Mouse (Mus musculus) hindlimb bud, embryonic 11.5 days (tissue): ENCODE measurements around the gene Scgb1a1.
A peak's percentile ranks its signal among the peaks of the same experiment; 100 is the strongest.
"Not testable (repeated sequence)": the region's sequence is repeated elsewhere in the genome, so short reads cannot be mapped to it uniquely, and the experiment has no call there.

Experiments used
- DNase-seq: peaks from one replicate; pipeline ENCODE4 v3.0.0-alpha.2; 2012; ENCODE audit warnings: low read depth, low spot score; ENCODE audit errors: extremely low spot score

Gene Scgb1a1

DNA sequence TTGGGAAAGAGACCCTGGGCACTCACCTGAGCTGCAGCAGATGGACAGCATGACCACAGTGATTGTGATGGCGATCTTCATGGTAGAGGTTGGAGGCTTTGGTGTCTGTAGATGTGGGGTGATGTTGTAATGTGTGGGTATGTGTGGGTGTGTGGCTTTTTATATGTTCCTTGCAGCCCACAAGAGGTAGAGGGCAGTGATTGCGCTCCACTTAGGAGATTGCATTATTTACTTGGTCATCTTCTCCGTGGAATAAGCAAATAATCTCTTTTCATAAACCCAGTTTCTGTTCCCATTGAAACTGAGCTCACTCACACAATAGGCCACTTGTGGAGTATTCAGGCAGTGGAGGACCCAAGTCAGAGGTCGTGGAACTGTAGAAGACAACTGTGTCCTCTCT, at the start of gene Scgb1a1:
TSS of gene Scgb1a1 (minus strand) at position 138 of the 400 bp plus-strand sequence.
- no peak for DNase-seq

DNA sequence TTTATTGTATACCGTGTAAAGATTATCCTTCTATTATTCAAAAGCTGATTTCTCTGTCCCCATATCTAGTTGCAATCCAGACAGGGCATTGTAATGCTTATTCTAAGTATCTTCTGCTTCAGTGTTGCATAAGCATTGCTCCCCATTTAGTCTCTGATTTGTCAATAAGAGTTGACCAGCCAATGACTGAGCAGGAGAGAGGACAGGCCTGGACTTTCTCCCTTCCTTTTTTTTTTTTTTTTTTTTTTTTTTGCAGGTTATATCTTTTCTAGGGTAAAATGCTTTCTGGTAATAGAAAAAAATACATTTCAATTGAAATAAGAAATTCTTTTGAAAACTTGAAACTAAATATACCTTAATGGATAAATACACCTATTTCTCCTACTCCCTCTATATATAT, 49.4 kb upstream of the Scgb1a1 start:
- no peak for DNase-seq

DNA sequence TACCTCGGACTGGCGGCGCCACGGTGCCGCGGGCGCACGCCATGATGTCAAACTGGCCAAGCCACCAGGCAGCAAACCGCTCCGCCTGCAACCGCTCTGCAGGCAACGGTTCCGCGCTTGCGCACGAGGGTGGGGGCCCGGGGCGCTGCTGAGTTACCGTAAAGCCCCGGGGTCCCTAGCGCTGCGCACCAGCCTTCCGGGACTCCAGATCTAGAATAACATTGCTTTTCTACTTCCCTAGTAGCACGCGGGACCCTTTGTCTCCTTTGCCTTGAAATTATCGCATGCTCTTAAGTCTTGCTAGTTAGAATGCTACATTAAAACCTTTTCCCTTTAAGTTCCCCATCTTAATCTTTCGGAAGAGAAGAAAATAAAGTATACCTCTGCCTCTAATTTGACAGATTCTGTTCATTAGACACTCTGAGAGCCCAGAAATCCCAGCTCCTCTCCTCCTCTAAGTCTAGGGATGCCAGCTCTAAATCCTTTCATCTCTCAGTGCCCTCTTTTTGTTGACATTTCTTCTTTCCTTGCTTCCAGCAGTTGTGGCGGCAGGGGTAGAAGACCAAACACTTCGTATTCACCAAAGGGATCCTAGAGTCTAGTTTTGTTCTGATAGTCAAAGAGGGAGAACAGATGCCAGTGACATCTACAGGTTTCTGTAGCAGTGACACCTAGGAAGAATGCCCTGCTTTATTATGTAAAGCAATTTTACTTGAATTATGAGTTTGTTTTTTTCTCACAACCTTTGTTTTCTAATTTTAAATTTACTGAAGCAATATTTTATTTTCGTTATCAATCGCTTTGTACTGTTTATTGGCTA, 48.0 kb upstream of the Scgb1a1 start, which contains the start of gene Asrgl1:
TSS of gene Asrgl1 (minus strand) at position 125 of the 820 bp plus-strand sequence.
- peak; percentile 47 for DNase-seq

DNA sequence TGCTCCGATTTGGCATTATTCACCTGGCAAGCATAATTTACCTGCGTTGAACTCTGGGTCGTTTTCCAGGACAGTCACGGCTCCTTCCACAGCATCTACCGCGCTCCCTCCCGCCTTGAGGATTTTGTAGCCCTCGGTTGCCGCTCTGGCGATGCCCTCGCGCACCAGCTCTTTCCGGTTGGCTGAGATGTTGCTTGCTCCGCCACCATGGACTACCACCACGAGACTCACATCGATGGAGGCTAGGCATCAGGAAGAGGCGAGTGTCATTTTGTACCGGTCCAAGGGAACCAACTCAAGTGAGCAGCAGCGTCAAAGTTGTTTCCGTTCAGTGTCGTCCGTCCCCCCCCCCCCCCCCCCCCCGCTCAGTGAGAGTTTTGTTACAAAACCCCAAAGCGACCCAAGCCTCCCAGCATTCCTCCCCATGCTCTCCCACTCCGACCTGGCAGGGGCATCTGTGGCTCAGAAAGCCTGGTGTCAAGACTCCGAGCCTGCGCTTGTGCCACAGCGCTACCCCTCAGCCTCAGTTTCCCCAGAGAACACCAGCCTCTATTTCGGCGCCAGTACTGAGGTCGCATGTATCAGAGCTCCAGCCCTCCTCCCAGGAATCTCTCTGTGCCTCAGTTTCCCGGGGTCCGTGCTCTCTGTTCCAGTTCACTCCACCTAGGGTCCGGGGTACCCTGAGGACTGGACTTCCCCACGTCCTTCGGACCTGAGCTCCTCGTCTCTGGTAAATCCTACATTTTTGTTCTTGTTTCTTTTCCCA, 47.2 kb upstream of the Scgb1a1 start:
- no peak for DNase-seq

DNA sequence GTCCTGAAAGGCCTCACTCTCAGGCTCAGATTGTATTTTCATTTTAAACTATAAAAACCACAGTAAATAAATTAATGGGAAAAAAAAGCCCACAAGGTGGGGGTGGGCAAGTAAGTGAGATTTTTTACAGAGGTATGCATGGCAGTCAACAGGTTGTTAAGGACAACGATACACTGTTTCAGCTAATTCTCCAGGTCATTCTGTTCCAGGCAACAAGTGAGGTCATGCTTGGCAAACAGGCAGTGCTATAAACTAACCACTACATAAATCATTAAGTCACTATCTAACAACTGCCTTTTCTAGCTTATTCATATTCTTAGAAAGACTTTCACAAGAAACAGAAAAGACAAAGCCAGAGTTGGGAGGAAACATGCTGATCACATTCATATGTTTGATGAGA, 42.2 kb upstream of the Scgb1a1 start:
- DNase-seq: no peak

DNA sequence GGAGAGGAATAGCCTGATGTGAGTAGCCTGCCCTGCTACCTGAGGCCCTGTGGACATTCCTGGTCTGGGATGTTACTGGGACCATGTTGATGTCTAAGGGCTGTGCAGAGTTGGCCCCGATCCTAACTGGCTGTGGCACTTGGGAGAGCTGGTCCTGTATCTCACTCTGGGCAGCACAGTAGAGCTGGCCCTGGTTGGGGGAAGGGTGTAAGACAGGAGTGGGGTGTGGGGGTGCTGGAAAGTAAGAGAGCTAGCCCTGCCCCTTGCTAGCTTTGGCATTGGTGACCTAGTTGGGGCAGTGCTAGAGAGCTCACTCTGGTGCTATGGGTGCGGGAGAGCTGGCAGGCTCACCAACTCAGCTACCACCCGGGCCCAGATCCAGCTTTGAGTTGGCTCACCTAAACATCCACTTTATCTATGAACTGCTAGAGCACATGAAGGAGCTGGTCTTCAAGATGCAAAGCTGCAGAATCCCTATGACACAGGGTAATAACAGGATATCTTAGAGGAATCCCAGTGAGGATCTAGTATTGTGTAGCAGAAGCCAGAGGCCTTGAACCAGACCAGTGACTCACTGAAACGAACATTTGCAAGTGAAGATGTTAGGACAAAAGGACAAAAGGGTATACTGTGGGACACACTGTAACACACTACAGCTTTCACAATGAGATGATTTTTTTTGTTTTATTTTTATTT, 40.9 kb upstream of the Scgb1a1 start:
- DNase-seq: no peak

DNA sequence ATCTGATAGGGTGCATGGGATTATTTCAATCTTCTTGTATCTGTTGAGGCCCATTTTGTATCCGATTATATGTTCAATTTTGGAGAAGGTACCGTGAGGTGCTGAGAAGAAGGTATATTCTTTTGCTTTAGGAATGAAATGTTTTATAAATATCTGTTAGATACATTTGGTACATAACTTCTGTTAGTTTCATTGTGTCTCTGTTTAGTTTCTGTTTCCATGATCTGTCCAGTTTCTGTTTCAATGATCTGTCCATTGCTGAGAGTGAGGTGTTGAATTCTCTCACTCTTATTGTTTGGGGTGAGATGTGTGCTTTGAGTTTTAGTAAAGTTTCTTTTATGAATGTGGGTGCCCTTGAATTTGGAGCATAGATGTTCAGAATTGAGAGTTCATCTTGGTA, 36.2 kb upstream of the Scgb1a1 start:
- DNase-seq: not testable (repeated sequence)

DNA sequence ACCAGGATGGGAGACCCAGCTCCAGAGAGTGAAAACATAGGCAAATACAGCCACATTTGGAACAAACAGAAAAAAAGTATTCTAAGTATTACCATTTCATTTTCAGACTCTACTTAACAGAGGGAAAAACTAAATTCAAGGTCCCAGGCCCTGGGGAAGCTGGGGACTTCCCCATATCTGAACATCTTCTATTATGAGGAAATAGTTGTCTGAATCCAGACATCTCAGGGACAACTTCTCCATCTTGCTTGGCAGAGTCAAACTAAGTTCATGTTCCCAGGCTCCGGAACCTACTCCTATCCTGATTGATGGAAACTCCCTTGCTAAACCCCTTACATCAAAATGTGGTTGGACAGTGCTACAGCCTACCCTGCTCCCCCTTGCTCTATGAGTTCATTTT, 34.6 kb upstream of the Scgb1a1 start:
- DNase-seq: no peak

DNA sequence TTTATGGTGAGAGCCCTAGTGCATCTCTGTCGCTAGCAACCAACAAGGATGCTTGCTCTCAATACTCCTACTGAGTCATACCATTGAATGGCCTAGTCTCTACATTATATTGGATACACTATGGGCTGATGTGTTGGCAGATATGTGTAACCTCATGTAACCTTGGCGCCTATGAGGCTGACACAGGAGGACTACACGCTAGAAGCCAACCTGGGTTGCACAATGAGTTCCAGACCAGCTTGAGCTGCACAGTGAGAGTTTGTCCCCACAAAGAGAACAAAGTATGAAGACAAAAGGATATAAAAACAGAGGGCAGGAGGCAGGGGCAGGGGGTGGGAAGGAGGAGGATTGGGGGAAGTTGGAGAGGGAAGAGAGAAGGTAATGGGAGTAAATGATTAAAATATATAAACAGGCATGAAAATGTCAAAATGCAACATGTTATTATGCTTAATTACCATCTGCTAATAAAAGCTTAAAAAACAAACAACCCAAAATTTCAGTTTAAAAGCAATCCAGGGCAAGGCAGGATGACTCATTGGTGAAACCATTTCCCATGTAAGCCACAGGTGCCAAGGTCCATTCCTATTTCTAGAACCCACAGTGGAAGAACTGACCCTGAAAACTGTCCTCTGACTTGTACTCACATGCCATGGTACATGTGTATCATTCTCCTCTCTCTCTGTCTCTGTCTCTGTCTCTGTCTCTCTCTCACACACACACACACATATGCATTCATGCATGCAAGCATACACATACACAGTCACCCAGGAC, 32.1 kb upstream of the Scgb1a1 start:
- DNase-seq: no peak

DNA sequence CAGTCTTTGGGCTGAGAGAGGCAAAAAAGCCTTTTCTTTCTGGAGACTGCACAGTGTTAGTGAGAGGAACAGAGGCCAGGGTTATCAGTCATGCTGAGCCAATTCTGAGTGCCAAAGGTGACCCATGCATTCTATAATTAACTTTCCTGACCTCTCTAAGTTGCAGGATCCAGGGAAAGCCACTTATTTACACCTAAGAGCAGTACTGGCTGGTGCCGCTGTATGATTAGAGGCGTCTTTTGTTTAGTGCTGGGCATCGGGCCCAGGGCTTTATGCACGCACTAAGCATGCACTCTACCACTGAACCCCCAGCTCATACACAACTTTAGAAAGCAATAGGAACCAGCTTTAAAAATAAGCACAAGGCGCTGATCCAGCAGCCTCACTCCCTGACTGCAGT, 29.5 kb upstream of the Scgb1a1 start:
- no peak for DNase-seq

DNA sequence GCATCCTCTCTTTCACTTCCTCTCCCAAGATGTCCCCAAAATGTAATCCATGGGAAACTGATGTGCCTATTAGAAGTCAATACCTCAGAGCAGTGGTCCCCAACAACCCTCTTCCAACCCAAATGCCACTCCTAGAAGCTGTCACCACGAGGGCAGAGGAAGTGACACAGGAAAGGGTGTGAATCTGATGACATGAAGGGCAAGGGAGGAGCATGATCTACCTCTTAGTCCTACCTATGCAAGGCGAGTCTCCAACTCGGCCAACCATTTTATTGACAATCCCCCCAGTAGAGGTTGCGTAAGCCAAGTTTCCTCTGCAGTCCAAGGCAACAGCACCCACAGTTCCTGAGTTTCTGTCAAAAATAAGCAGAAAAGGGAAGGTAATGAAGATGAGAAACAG, 28.5 kb upstream of the Scgb1a1 start:
- no peak for DNase-seq

DNA sequence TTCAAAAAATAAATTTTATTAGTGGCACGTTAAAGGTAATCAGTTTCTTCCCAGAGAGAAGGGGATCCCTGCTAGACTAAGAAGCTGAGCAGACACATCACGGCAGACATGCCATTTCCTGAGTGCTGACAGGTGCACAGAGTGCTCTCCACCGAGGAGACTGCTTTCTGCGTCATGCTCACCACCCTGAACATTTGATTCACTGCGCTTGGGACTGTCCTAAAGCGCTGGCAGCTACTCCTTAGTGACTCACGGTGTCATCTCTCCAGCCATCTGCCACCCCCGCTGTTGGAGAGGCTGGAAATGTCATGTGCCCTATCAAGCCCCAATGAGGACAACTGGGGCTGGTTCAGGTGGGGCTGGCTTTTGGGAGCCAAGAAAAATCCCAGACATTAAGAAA, 24.3 kb upstream of the Scgb1a1 start:
- DNase-seq: no peak

DNA sequence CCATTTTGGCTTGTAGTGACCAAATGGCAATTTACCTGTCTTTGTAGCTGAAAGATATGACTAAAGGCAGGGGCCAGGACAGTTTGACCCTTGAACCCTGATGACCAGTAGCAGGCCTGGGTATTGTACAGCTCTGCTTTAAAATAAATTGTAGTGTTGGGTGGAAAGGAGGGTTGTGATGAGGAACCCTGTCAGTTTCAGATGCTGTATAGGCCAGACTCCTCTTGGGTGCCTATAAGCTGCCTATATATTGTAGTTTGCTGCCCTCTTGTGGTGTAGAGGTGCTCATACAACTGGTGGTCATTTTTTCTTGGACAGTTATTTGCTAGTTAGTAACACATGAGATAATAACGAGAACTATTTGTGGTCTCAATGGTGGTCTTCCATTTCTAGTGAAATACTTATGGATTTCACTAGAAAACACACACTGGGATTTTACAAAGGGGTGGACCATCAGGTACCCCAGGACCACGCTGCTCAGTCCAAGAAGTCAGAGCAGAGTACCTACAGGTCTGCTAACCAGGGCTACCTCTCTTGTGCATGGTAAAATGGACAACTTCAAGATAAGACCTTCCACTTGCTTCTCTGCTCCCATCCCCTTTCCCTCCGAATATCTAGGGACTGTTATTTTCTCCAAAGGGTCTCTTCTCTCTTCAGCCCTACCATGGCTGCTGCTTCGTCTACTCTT, 22.6 kb upstream of the Scgb1a1 start:
- DNase-seq: peak; percentile 57

DNA sequence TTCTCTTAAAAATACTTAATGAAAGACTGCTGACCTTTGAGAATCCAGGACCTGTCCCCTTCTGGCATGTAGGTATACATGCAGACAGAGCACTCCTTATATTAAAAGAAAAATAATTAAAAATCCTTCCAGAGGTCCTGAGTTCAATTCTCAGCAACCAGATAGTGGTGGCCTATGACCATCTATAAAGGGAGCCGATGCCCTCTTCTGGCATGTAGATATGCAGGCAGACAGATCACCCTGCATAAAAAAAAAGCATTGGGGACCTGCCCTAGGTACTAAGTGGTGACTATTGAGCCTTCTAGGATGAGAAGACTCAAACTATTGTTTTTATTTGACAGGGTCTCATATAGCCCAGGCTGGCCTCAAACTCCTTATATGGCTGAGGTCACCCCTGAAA, 20.8 kb upstream of the Scgb1a1 start:
- DNase-seq: no peak

DNA sequence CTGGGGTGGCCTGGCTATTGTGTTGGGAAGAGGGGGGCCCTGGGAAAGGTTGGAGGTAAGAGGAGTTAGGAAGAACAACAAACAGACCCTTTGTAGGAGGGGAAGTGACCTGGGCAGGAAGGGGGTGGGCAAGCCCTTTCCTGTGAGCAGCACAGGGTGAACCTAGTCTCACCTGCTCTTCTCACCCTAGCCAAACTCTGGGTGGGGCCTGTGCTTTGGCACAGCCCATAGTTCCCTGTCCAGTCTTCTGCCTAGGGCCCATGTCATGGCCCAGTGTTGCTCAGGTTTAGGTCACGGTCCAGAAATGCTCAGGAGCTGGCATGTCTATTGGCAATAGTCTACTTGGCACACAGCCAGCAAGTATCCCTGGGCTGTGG, 19.6 kb upstream of the Scgb1a1 start:
- DNase-seq: no peak

DNA sequence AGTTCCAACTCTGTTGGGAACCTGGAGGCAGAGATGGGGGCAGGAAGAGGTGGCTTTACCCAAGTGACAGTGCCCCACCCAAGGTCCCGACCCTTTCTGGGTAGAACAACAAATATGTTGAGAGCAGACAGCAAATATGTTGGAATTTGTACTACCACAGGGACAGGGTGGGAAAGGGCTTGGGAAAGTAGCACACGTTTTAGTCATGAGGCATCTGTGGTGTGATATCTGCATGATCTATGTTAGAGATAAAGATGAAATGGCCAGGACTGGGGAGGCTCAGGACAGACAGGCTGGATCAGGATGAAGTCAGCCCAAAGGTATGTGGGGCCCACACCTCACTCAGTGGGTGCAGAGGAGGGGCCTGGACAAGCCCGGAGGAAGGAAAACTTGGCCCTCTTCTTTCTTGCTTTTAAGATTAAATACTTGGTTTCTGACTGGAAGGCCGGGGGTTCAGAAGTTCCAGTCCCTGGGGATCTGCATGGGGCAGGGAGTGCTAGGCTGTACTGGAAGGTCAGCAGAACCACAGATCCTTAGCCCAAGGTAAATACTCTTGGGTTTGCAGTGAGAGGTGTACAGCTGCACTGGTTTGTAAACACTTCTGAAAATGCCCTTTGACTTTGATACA, 19.1 kb upstream of the Scgb1a1 start:
- DNase-seq: no peak

DNA sequence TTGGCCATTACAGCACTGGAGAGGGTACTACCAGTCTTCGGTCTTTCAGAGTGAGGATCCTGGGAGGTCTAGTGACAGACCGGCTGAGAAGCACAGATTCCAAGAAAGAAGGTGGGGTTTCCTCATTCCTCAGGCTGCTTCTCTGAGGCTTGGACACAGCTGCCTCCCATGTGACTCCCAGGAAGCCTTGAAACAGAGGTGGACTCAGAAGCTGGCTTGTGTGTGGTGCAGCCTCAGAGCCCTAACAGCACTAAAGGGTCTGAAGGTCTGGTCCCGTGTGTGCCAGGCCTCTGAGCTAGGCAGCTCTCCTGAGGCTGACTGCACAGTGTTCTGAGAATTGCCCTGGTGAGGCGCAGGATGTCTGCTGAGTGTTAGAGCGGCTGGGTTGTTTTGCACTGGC, 18.3 kb upstream of the Scgb1a1 start:
- no peak for DNase-seq

DNA sequence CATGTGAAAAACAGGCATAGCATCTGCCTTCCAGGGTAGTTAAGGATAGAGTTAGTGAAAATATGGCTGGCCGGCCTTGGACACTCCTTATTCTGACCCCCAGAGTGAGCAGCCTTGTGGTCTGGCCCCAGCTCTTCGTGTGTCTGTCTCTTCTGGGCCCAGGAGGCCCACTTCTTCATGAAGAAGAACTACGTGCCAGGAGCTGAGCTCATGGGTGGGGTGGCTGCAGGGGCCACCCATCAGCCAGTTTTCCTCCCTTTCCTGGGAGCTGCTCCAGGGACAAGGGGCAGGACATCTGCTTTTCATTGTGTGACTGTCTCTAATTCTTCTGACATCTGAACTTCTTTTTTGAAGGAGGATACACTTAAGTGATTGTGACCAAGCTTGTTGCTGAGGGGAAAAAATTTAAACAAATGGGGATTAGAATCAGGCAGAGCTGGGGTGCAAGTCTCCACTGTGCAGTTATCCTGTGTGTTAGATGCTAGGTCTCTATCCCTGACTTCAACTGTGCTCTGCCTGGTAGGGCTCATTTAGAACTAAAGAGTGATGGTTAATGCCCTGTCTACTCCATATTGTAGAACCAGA, 17.4 kb upstream of the Scgb1a1 start:
- no peak for DNase-seq

DNA sequence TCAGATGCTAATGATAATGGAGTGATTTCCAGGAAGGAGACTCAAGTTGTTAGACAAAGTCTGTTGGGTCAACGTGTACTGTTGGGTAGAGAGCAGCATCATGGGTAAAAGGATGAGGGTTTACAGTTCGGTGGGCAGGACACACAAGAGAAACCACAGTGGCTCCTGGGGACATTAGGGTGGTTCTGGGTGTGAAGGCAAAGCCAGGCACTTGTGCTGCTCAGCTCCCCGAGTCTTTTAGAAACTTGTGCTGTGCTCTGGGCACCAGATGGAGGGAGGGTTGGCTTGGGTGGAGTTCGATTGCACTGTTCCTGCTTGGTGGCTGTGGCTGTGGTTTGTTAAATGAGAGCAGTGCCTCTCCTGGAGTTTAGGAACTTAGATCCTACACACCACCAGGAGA, 16.2 kb upstream of the Scgb1a1 start:
- no peak for DNase-seq

DNA sequence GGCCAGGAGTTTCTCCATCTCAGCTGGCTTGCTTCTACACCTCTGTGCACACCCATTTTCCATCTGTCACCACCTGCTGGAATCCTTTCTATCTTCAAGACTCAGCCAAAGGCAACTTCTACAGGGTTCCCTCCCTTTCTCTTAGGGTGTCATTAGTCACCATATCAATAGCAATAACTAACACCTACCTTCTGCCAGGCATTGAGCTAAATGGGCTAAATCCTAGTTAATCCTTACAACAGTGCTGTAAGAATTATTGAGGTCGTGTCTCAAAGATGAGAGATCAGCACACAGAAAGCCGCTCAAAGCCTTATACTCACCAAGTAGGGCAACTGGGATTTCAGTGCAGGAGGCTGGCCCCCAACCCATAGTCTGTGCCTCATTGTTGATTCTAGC, 13.3 kb upstream of the Scgb1a1 start:
- DNase-seq: no peak
